Comparison of ENCODE assay signal across 10 mouse cellular contexts in genomic region chr3:94479564-94479963, GRCm38 (mm10). TPM values are rescaled to one million over a fixed set of nuclear protein-coding genes. Genes with fewer than 3 reads are reported as not detected.
DNase-seq lines count a peak whose midpoint lies in the region; ATAC-seq lines count a peak whose summit lies in the region.
"Had no signal": no experiment of that assay in that cellular context is flagged by ENCODE, and none has a peak within 500 bp of the region (broad histone marks: within the 10 kb centered on the region; RNA-seq: fewer than 3 reads in every experiment).

No protein-coding gene starts in this region.

- H3K27ac ChIP-seq in heart, embryonic 15.5 days = no peak overlapping the region
- peak overlapping the region; percentile 93; the same call in 1 of the 2 replicates for H3K27ac ChIP-seq in midbrain, embryonic 12.5 days (replicated peaks)

- no peak for DNase-seq in heart, postnatal 36 days
- DNase-seq in Muller cell, postnatal 12 days (ENCODE audit: inconsistent ontology term) = peak; percentile 44
- peak; percentile 46 for DNase-seq in forelimb bud, embryonic 11.5 days (ENCODE audit: low read depth, low spot score)
- no peak for DNase-seq in spleen, postnatal 36 days (ENCODE audit: low spot score in 2 of 2)
- DNase-seq in layer of hippocampus, postnatal 10 days (ENCODE audit: low spot score in 2 of 2) = no peak

- H3K27me3 ChIP-seq in heart, embryonic 15.5 days = peaks cover 35% of the 10 kb centered on the region
- H3K27me3 ChIP-seq in midbrain, embryonic 12.5 days = 0 out of 2 replicates have a peak, but pooled peaks cover 4% of the 10 kb centered on the region

- intact Hi-C loops in heart, postnatal 36 days (cut with DNase I) = no loop called here

- H3K9ac ChIP-seq in heart, embryonic 15.5 days = no peak overlapping the region
- H3K9ac ChIP-seq in midbrain, embryonic 12.5 days (replicated peaks) = peak overlapping the region; percentile 79

- H3K36me3 ChIP-seq in heart, embryonic 15.5 days = no peaks in the 10 kb centered on the region
- peaks cover 21% of the 10 kb centered on the region for H3K36me3 ChIP-seq in midbrain, embryonic 12.5 days
- H3K36me3 ChIP-seq: G1E had no signal

- ATAC-seq in heart, embryonic 15.5 days (replicated peaks; ENCODE audit: insufficient number of reproducible peaks, insufficient read depth, low FRiP score, low read depth) = no peak
- ATAC-seq in midbrain, embryonic 12.5 days (ENCODE audit: low FRiP score, low read depth) = no peak
- ATAC-seq in megakaryocyte, adult 5-6 weeks (ENCODE audit: poor library complexity, severe bottlenecking) = no peak

- H3K9me3 ChIP-seq in heart, embryonic 15.5 days (replicated peaks) = no peaks in the 10 kb centered on the region
- no peaks in the 10 kb centered on the region for H3K9me3 ChIP-seq in midbrain, embryonic 12.5 days
- H3K9me3 ChIP-seq: G1E had no signal

- H3K4me2 ChIP-seq in heart, embryonic 15.5 days = peak overlapping the region; percentile 54
- H3K4me2 ChIP-seq in midbrain, embryonic 12.5 days (replicated peaks) = peak overlapping the region; percentile 77

- WGBS in heart, embryonic 15.5 days = 7% methylated on average over 11 of the region's 11 CpGs
- 12% methylated on average over 11 of the region's 11 CpGs for WGBS in midbrain, embryonic 12.5 days

- H3K4me3 ChIP-seq in heart, embryonic 15.5 days = peak overlapping the region; percentile 20
- peak overlapping the region; percentile 67 for H3K4me3 ChIP-seq in midbrain, embryonic 12.5 days
- H3K4me3 ChIP-seq: erythroblast, embryonic 14.5 days had no signal

- peaks cover 14% of the 10 kb centered on the region for H3K4me1 ChIP-seq in heart, embryonic 15.5 days (replicated peaks)
- peaks cover 76% of the 10 kb centered on the region for H3K4me1 ChIP-seq in midbrain, embryonic 12.5 days

RNA-seq across cellular contexts. Expression of gene Riiad1, which starts 0.6 kb away (rescaled TPM):
- 4.9 and 6.2 TPM in 2 replicates for polyA plus RNA-seq in heart, embryonic 15.5 days (2015; fragmentation: Nextera tagmentation; extraction: Ambion mirVana)
- 1 to 10 TPM in 1 of 2 experiments, under 1 TPM in 1; 0.46 to 1.2 TPM for total RNA-seq in heart, postnatal 36 days (2021)
- polyA plus RNA-seq in midbrain, embryonic 12.5 days (2016; fragmentation: Nextera tagmentation; extraction: Ambion mirVana) = 15.8 and 19.0 TPM in 2 replicates
- 1.1 TPM in 1 of 2 replicates, not detected in the other for total RNA-seq in megakaryocyte, adult 5-6 weeks (2015)
- not detected in 2 replicates for total RNA-seq in megakaryocyte, adult 5-6 weeks (2017)
- total RNA-seq in layer of hippocampus, postnatal 10 days (2021) = 1 to 10 TPM; 5.7 to 8.8 TPM
- total RNA-seq: G1E had no signal
- polyA plus RNA-seq: erythroblast, embryonic 14.5 days; G1E had no signal

RNA-seq across cellular contexts. Expression of gene Celf3, which starts 1.5 kb away (rescaled TPM):
- polyA plus RNA-seq in heart, embryonic 15.5 days (2015; fragmentation: Nextera tagmentation; extraction: Ambion mirVana) = 1.0 and 4.5 TPM in 2 replicates
- under 1 TPM in 1 of 2 experiments, not detected in 1; 0.19 TPM for total RNA-seq in heart, postnatal 36 days (2021)
- 222 and 240 TPM in 2 replicates for polyA plus RNA-seq in midbrain, embryonic 12.5 days (2016; fragmentation: Nextera tagmentation; extraction: Ambion mirVana)
- not detected in 2 replicates for total RNA-seq in megakaryocyte, adult 5-6 weeks (2015)
- not detected in 2 replicates for total RNA-seq in megakaryocyte, adult 5-6 weeks (2017)
- total RNA-seq in layer of hippocampus, postnatal 10 days (2021) = 100 to 1,000 TPM; 222 to 249 TPM
- total RNA-seq: G1E had no signal
- polyA plus RNA-seq: erythroblast, embryonic 14.5 days; G1E had no signal

RNA-seq across cellular contexts. Expression of gene Oaz3, which starts 35.8 kb away (rescaled TPM):
- 0.23 and 0.38 TPM in 2 replicates for polyA plus RNA-seq in heart, embryonic 15.5 days (2015; fragmentation: Nextera tagmentation; extraction: Ambion mirVana)
- not detected for total RNA-seq in heart, postnatal 36 days (2021)
- polyA plus RNA-seq in midbrain, embryonic 12.5 days (2016; fragmentation: Nextera tagmentation; extraction: Ambion mirVana) = 1.1 and 1.6 TPM in 2 replicates
- not detected in 2 replicates for total RNA-seq in megakaryocyte, adult 5-6 weeks (2015)
- total RNA-seq in megakaryocyte, adult 5-6 weeks (2017) = not detected in 2 replicates
- total RNA-seq in layer of hippocampus, postnatal 10 days (2021) = not detected
- polyA plus RNA-seq: erythroblast, embryonic 14.5 days; G1E had no signal

RNA-seq across cellular contexts. Expression of gene Mrpl9, which starts 36.4 kb away (rescaled TPM):
- 56.1 and 60.8 TPM in 2 replicates for polyA plus RNA-seq in heart, embryonic 15.5 days (2015; fragmentation: Nextera tagmentation; extraction: Ambion mirVana)
- total RNA-seq in heart, postnatal 36 days (2021) = 10 to 100 TPM; 68.6 to 74.2 TPM
- 58.8 and 64.9 TPM in 2 replicates for polyA plus RNA-seq in midbrain, embryonic 12.5 days (2016; fragmentation: Nextera tagmentation; extraction: Ambion mirVana)
- total RNA-seq in megakaryocyte, adult 5-6 weeks (2015) = 30.7 and 34.2 TPM in 2 replicates
- total RNA-seq in megakaryocyte, adult 5-6 weeks (2017) = 41.8 and 44.3 TPM in 2 replicates
- 10 to 100 TPM; 45.3 to 48.8 TPM for total RNA-seq in layer of hippocampus, postnatal 10 days (2021)

Comparison
In these comparisons a context has a peak if more than half of its experiments do, and no peak if none do; other contexts are left out.
1. DNase-seq: peak in Muller cell, postnatal 12 days (single experiment) and forelimb bud, embryonic 11.5 days (single experiment); none in heart, postnatal 36 days (0 of 2), spleen, postnatal 36 days (0 of 2) and layer of hippocampus, postnatal 10 days (0 of 2).
2. RNA of gene Celf3, which starts 1.5 kb away (total RNA-seq): 222 to 249 TPM in layer of hippocampus, postnatal 10 days; 0.19 TPM in heart, postnatal 36 days and not detected in megakaryocyte, adult 5-6 weeks; every median in the first group is over 100 times any median in the second.